Mouse (Mus musculus) MEL (cell line): ENCODE measurements around the gene Hao2. TPM values are rescaled to one million over a fixed set of nuclear protein-coding genes. Genes with fewer than 3 reads are reported as not detected.

ENCODE experiments used
- DNase-seq: peaks from one replicate; pipeline ENCODE4 v3.0.0; 2011; ENCODE audit warnings: low read depth, low spot score
- H3K27ac ChIP-seq: 2 replicates; pipeline ENCODE4 v1.5.1; 2012; ENCODE audit warnings: low read depth, mild to moderate bottlenecking, control low read depth, low read length, moderate library complexity; ENCODE audit not compliant: control insufficient read depth
- H3K27me3 ChIP-seq, 2 experiments: fragments of 150-350 bp in 1 of 2; sonication (generic) in 1 of 2; 2 replicates each; pipeline ENCODE4 v1.6.1; 2012; ENCODE audit warnings: low read length in 2 of 2, mild to moderate bottlenecking in 2 of 2, improper control_type of control experiment in 1 of 2, moderate library complexity in 1 of 2; ENCODE audit not compliant: insufficient read depth in 2 of 2, control insufficient read depth in 1 of 2
- H3K36me3 ChIP-seq, 2 experiments: 2 replicates each; pipeline ENCODE4 v1.6.1; 2012 to 2014; ENCODE audit warnings: low read length in 2 of 2, improper control_type of control experiment in 1 of 2, inconsistent platforms in 1 of 2, mild to moderate bottlenecking in 1 of 2; ENCODE audit not compliant: insufficient read depth in 2 of 2, control insufficient read depth in 1 of 2
- H3K4me1 ChIP-seq, 2 experiments: fragments of 150-350 bp in 1 of 2; sonication (generic) in 1 of 2; 2 replicates each; pipeline ENCODE4 v1.6.1; 2012; ENCODE audit warnings: low read length in 2 of 2, improper control_type of control experiment in 1 of 2, mild to moderate bottlenecking in 1 of 2; ENCODE audit not compliant: insufficient read depth in 2 of 2, control insufficient read depth in 1 of 2
- H3K4me3 ChIP-seq, 2 experiments: fragments of 150-350 bp in 1 of 2; sonication (generic) in 1 of 2; 2 replicates each; pipeline ENCODE4 v1.5.1; 2012; ENCODE audit warnings: low read depth in 2 of 2, low read length in 2 of 2, mild to moderate bottlenecking in 2 of 2, moderate library complexity in 2 of 2, control low read depth in 1 of 2, improper control_type of control experiment in 1 of 2; ENCODE audit not compliant: control insufficient read depth in 1 of 2, insufficient read depth in 1 of 2
- H3K79me2 ChIP-seq: 2 replicates; pipeline ENCODE4 v1.6.1; 2012; ENCODE audit warnings: mild to moderate bottlenecking, low read length, moderate library complexity; ENCODE audit not compliant: control insufficient read depth, poor library complexity, insufficient read depth
- H3K9ac ChIP-seq: 2 replicates; pipeline ENCODE4 v1.6.1; 2012; ENCODE audit warnings: low read depth, mild to moderate bottlenecking, control low read depth, low read length, moderate library complexity; ENCODE audit not compliant: control insufficient read depth, poor library complexity, severe bottlenecking
- H3K9me3 ChIP-seq: fragments of 150-350 bp; sonication (generic); replicated peaks from 2 replicates; pipeline ENCODE4 v1.6.1; 2012; ENCODE audit warnings: mild to moderate bottlenecking, low read length, improper control_type of control experiment, moderate library complexity; ENCODE audit not compliant: insufficient read depth
- CHD1 ChIP-seq: IDR thresholded peaks from 2 replicates; pipeline ENCODE4 v1.6.1; 2012; ENCODE audit warnings: low read depth, mild to moderate bottlenecking, inconsistent platforms, low read length, improper control_type of control experiment
- CHD2 ChIP-seq: IDR thresholded peaks from 2 replicates; pipeline ENCODE4 v1.6.1; 2011; ENCODE audit warnings: low read length, improper control_type of control experiment
- E2F4 ChIP-seq: IDR thresholded peaks from 2 replicates; pipeline ENCODE4 v1.6.1; 2011; ENCODE audit warnings: low read depth, low read length, improper control_type of control experiment, borderline replicate concordance
- ETS1 ChIP-seq: IDR thresholded peaks from 2 replicates; pipeline ENCODE4 v1.6.1; 2012; ENCODE audit warnings: low read depth, mild to moderate bottlenecking, inconsistent platforms, low read length, improper control_type of control experiment, moderate library complexity
- GABPA ChIP-seq: IDR thresholded peaks from 2 replicates; pipeline ENCODE4 v1.6.1; 2012; ENCODE audit warnings: low read depth, mild to moderate bottlenecking, inconsistent platforms, low read length, improper control_type of control experiment, moderate library complexity
- GATA1 ChIP-seq: IDR thresholded peaks from 2 replicates; pipeline ENCODE4 v1.6.1; 2011; ENCODE audit warnings: low read depth, low read length, improper control_type of control experiment
- HCFC1 ChIP-seq: IDR thresholded peaks from 2 replicates; pipeline ENCODE4 v1.6.1; 2012; ENCODE audit warnings: low read depth, mild to moderate bottlenecking, inconsistent platforms, low read length, improper control_type of control experiment, moderate library complexity
- JUND ChIP-seq: IDR thresholded peaks from 2 replicates; pipeline ENCODE4 v1.6.1; 2011; ENCODE audit warnings: low read depth, mild to moderate bottlenecking, improper control_type of control experiment, low read length
- KAT2A ChIP-seq: conservative IDR thresholded peaks from 2 replicates; pipeline ENCODE4 v1.6.1; 2012; ENCODE audit warnings: low read depth, low read length, improper control_type of control experiment, inconsistent platforms
- MAZ ChIP-seq: IDR thresholded peaks from 2 replicates; pipeline ENCODE4 v1.6.1; 2012; ENCODE audit warnings: low read depth, mild to moderate bottlenecking, inconsistent platforms, low read length, improper control_type of control experiment
- MYB ChIP-seq: IDR thresholded peaks from 2 replicates; pipeline ENCODE4 v1.6.1; 2011; ENCODE audit warnings: mild to moderate bottlenecking, low read depth, low read length, improper control_type of control experiment
- NELFE ChIP-seq: IDR thresholded peaks from 2 replicates; pipeline ENCODE4 v1.6.1; 2011; ENCODE audit warnings: low read depth, low read length, improper control_type of control experiment
- NRF1 ChIP-seq: IDR thresholded peaks from 2 replicates; pipeline ENCODE4 v1.6.1; 2014; ENCODE audit warnings: low read depth, mild to moderate bottlenecking, inconsistent platforms, low read length, improper control_type of control experiment, moderate library complexity; ENCODE audit not compliant: poor library complexity, insufficient read depth, severe bottlenecking
- POLR2A ChIP-seq, 2 experiments: IDR thresholded peaks; 2 replicates each; pipeline ENCODE4 v1.6.1; 2011 to 2012; ENCODE audit warnings: low read length in 2 of 2, mild to moderate bottlenecking in 2 of 2, control low read depth in 1 of 2, improper control_type of control experiment in 1 of 2, low read depth in 1 of 2, moderate library complexity in 1 of 2; ENCODE audit not compliant: control insufficient read depth in 1 of 2, insufficient read depth in 1 of 2, poor library complexity in 1 of 2
- RAD21 ChIP-seq: IDR thresholded peaks from 2 replicates; pipeline ENCODE4 v1.6.1; 2011; ENCODE audit warnings: mild to moderate bottlenecking, low read depth, low read length, improper control_type of control experiment
- SIN3A ChIP-seq: IDR thresholded peaks from 2 replicates; pipeline ENCODE4 v1.6.1; 2012; ENCODE audit warnings: low read length, improper control_type of control experiment, inconsistent platforms
- SMC3 ChIP-seq: IDR thresholded peaks from 2 replicates; pipeline ENCODE4 v1.6.1; 2011; ENCODE audit warnings: low read depth, low read length, improper control_type of control experiment
- TAL1 ChIP-seq: IDR thresholded peaks from 2 replicates; pipeline ENCODE4 v1.6.1; 2012; ENCODE audit warnings: mild to moderate bottlenecking, inconsistent platforms, low read length, moderate library complexity, mixed read lengths
- TBP ChIP-seq: IDR thresholded peaks from 2 replicates; pipeline ENCODE4 v1.8.0; 2011; ENCODE audit warnings: low read depth, low read length, improper control_type of control experiment
- UBTF ChIP-seq: IDR thresholded peaks from 2 replicates; pipeline ENCODE4 v1.6.1; 2012; ENCODE audit warnings: low read depth, mild to moderate bottlenecking, inconsistent platforms, low read length, improper control_type of control experiment, moderate library complexity, borderline replicate concordance; ENCODE audit not compliant: insufficient read depth
- USF1 ChIP-seq: IDR thresholded peaks from 2 replicates; pipeline ENCODE4 v1.6.1; 2014; ENCODE audit warnings: low read depth, mild to moderate bottlenecking, inconsistent platforms, low read length, improper control_type of control experiment, moderate library complexity
- ZC3H11A ChIP-seq: IDR thresholded peaks from 2 replicates; pipeline ENCODE4 v1.6.1; 2012; ENCODE audit warnings: low read depth, mild to moderate bottlenecking, inconsistent platforms, low read length, improper control_type of control experiment
- ZMIZ1 ChIP-seq: IDR thresholded peaks from 2 replicates; pipeline ENCODE4 v1.6.1; 2012; ENCODE audit warnings: low read depth, mild to moderate bottlenecking, inconsistent platforms, low read length, improper control_type of control experiment, moderate library complexity
- ZNF384 ChIP-seq: IDR thresholded peaks from 2 replicates; pipeline ENCODE4 v1.6.1; 2012; ENCODE audit warnings: low read depth, mild to moderate bottlenecking, inconsistent platforms, low read length, improper control_type of control experiment
- polyA plus RNA-seq, 2 experiments: library from polyadenylated mRNA; stranded (reverse) in 1 of 2; unstranded in 1 of 2; fragments of >175 nt in 1 of 2; fragments of >200 nt in 1 of 2; gene quantifications; 2 replicates each; pipeline versions ENCODE4 v1.2.1 to v1.2.4; 2012; ENCODE audit warnings: low replicate concordance in 2 of 2, low read depth in 1 of 2; ENCODE audit not compliant: insufficient read length in 2 of 2, insufficient read depth in 1 of 2, missing spikeins in 1 of 2
- total RNA-seq: library from RNA; depleted of rRNA; stranded (reverse); fragments of 300-350 nt; gene quantifications from 2 replicates; pipeline ENCODE4 v1.2.3, GENCODE M21; 2012

Hao2 gene
- total and polyA plus RNA-seq, 3 experiments: not detected

DNA sequence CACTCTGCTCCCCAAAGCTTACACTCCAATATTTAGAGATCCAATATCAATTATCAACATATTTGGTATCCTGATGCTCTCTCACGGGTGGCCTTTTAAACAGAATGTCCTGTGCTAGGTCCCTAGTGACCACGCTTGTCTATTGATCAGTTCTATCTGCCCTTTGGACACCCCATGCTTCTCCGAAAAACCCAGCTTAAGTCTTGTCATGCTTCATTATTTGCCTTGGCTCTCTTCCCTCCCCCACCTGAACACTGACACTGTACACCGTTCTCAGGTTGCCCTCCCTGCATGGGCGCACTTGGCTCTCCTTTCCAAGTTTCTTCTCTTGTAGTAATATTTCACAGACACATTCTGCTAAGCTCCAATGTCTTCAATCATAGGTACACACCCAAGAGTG is 42.8 kb downstream of the Hao2 start:
- Histone ChIP-seq H3K27ac (no peak overlapping the region), H3K36me3 (peaks cover 0 to 5% of the 10 kb centered on the region in 2 experiments; a peak in 2 of 4 replicates), H3K9me3 (no peaks in the 10 kb centered on the region), H3K4me3 (no peak overlapping the region), H3K9ac (no peak overlapping the region), H3K4me1 (peaks cover 0 to 5% of the 10 kb centered on the region in 2 experiments; a peak in 2 of 4 replicates), H3K79me2 (no peaks in the 10 kb centered on the region), H3K27me3 (no peaks in the 10 kb centered on the region)
- no peak for TF ChIP-seq KAT2A
- TF ChIP-seq JUND: no peak
- TF ChIP-seq CHD1: no peak
- no peak for TF ChIP-seq ZMIZ1
- no peak for TF ChIP-seq TAL1
- no peak for TF ChIP-seq MAZ
- no peak for TF ChIP-seq CHD2
- TF ChIP-seq ZC3H11A: no peak
- no peak for TF ChIP-seq E2F4
- TF ChIP-seq RAD21: no peak
- TF ChIP-seq MYB: no peak
- TF ChIP-seq GABPA: no peak
- TF ChIP-seq SMC3: no peak
- no peak for TF ChIP-seq NRF1
- no peak for TF ChIP-seq USF1
- TF ChIP-seq ETS1: no peak
- TF ChIP-seq NELFE: no peak
- TF ChIP-seq GATA1: no peak
- TF ChIP-seq POLR2A (IDR thresholded peaks at IDR 0.05; ENCODE audit: control insufficient read depth in 1 of 2, insufficient read depth in 1 of 2, low read depth in 1 of 2, low read length in 2 of 2, poor library complexity in 1 of 2): no peak
- DNase-seq: no peak

- TF ChIP-seq CHD1 (no peak), HCFC1 (no peak), SIN3A (no peak), GABPA (no peak), RAD21 (no peak), TBP (no peak), ZNF384 (no peak), ZMIZ1 (no peak), ETS1 (no peak), JUND (no peak), UBTF (no peak)
- TF ChIP-seq, all 39 proteins: peak for 0
- Histone ChIP-seq H3K27ac (no peak overlapping the region), H3K9me3 (no peaks in the 10 kb centered on the region), H3K27me3 (no peaks in the 10 kb centered on the region), H3K4me1 (no peaks in the 10 kb centered on the region), H3K4me3 (no peak overlapping the region), H3K36me3 (no peaks in the 10 kb centered on the region), H3K9ac (no peak overlapping the region), H3K79me2 (no peaks in the 10 kb centered on the region)
- DNase-seq: no peak
These were observed 44.1 kb downstream of the Hao2 start for GRCm38 (mm10) chr3:98848898-98849297.
